Mouse (Mus musculus) liver, adult 2 months (tissue): ENCODE measurements around the gene Slc15a3.

Source experiments
- CTCF ChIP-seq: fragments of 200-500 bp; IDR thresholded peaks from 2 replicates; pipeline ENCODE4 v1.5.1; 2011; ENCODE audit warnings: low read depth, low read length, control low read depth
- POLR2A ChIP-seq: fragments of 200-500 bp; IDR thresholded peaks from 2 replicates; pipeline ENCODE4 v1.6.1; 2011; ENCODE audit warnings: low read length, control low read depth; ENCODE audit not compliant: insufficient read depth; ENCODE audit errors: extremely low read depth

GRCm38 (mm10) chr19:10804850-10805660, 34.5 kb upstream of the Slc15a3 start:
- no peak for TF ChIP-seq CTCF
- no peak for TF ChIP-seq POLR2A
